ENCODE assay signal across 9 mouse cellular contexts in the genomic region with DNA sequence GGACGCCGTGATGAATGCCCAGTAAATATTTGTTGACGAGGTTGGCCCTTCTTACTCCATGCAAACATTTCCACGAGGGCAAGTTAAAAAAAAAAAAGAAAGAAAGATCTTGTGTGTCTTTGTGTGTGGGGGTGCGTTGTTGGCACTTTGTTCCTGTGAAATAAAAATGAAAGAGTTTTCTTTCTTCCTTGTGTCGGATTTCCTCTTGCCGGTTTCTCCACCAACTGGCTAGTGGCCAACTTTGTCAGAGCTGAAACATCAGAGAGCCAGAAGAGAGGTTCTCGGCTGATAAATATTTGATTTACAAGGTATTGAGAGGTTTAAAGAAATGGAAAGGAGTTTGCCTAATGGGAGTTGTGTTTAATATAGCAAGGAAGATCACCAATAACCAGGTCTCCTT.
DNase-seq lines count a peak whose midpoint lies in the region; ATAC-seq and TF ChIP-seq lines count a peak whose summit lies in the region.
"Had no signal": no experiment of that assay in that cellular context is flagged by ENCODE, and none has a peak within 500 bp of the region (broad histone marks: within the 10 kb centered on the region; RNA-seq: fewer than 3 reads in every experiment).

No protein-coding gene starts in this region.

- no peak overlapping the region for H3K4me2 ChIP-seq in limb, embryonic 14.5 days (replicated peaks; ENCODE audit: low read depth, low read length, severe bottlenecking)
- H3K4me2 ChIP-seq: midbrain, embryonic 12.5 days had no signal

- no peak overlapping the region for H3K9ac ChIP-seq in limb, embryonic 14.5 days (ENCODE audit: low read depth, low read length, severe bottlenecking)
- H3K9ac ChIP-seq: midbrain, embryonic 12.5 days had no signal

- no peaks in the 10 kb centered on the region for H3K4me1 ChIP-seq in limb, embryonic 14.5 days (ENCODE audit: control insufficient read depth, insufficient read depth, low read length)
- no peaks in the 10 kb centered on the region for H3K4me1 ChIP-seq in limb, embryonic 10.5 days
- H3K4me1 ChIP-seq: midbrain, embryonic 12.5 days had no signal

- H3K36me3 ChIP-seq in limb, embryonic 14.5 days (ENCODE audit: control insufficient read depth, insufficient read depth, low read length), result no peaks in the 10 kb centered on the region
- H3K36me3 ChIP-seq in limb, embryonic 10.5 days, result no peaks in the 10 kb centered on the region
- H3K36me3 ChIP-seq: midbrain, embryonic 12.5 days had no signal

- no peak overlapping the region for H3K4me3 ChIP-seq in limb, embryonic 14.5 days (replicated peaks; ENCODE audit: low read length)
- no peak overlapping the region for H3K4me3 ChIP-seq in limb, embryonic 10.5 days
- H3K4me3 ChIP-seq: midbrain, embryonic 12.5 days had no signal

- DNase-seq in cerebellum, postnatal 14 days, result peak; percentile 48 to 63
- no peak for DNase-seq in cerebellum, adult 18-20 months
- peak; percentile 38 for DNase-seq in limb, embryonic 14.5 days (ENCODE audit: low spot score)
- no peak for DNase-seq in limb, embryonic 10.5 days (ENCODE audit: low spot score)
- DNase-seq in layer of hippocampus, adult 9-11 months, result peak; percentile 31
- DNase-seq in ovary, postnatal 36 days (ENCODE audit: low spot score), result peak; percentile 7
- no peak for DNase-seq in spleen, postnatal 4 days (ENCODE audit: low spot score in 2 of 2)
- DNase-seq in Muller cell, postnatal 12 days (ENCODE audit: inconsistent ontology term), result no peak

- 46% methylated on average over 8 of the region's 8 CpGs for WGBS in limb, embryonic 14.5 days
- 80% methylated on average over 8 of the region's 8 CpGs for WGBS in limb, embryonic 10.5 days

- H3K27ac ChIP-seq in limb, embryonic 14.5 days (replicated peaks; ENCODE audit: low read depth, low read length), result no peak overlapping the region
- no peak overlapping the region for H3K27ac ChIP-seq in limb, embryonic 10.5 days
- H3K27ac ChIP-seq: midbrain, embryonic 12.5 days had no signal

- no peak for ATAC-seq in limb, embryonic 14.5 days (ENCODE audit: low FRiP score, low read depth)

- H3K27me3 ChIP-seq in limb, embryonic 14.5 days (ENCODE audit: control insufficient read depth, insufficient read depth, low read length), result no peaks in the 10 kb centered on the region
- no peaks in the 10 kb centered on the region for H3K27me3 ChIP-seq in limb, embryonic 10.5 days (ENCODE audit: low read depth, poor library complexity, severe bottlenecking)
- H3K27me3 ChIP-seq: midbrain, embryonic 12.5 days had no signal

- no peak for TF ChIP-seq POLR2A in limb, embryonic 14.5 days (IDR thresholded peaks at IDR 0.05; ENCODE audit: borderline replicate concordance, extremely low read depth, insufficient read depth, insufficient read length)

- no peaks in the 10 kb centered on the region for H3K9me3 ChIP-seq in limb, embryonic 14.5 days (ENCODE audit: control insufficient read depth, low read length)
- no peaks in the 10 kb centered on the region for H3K9me3 ChIP-seq in limb, embryonic 10.5 days (replicated peaks)
- H3K9me3 ChIP-seq: midbrain, embryonic 12.5 days had no signal

Comparison
In these comparisons a context has a peak if more than half of its experiments do, and no peak if none do; other contexts are left out.
1. DNase-seq: peak in cerebellum, postnatal 14 days (2 of 2), limb, embryonic 14.5 days (single experiment), layer of hippocampus, adult 9-11 months (single experiment) and ovary, postnatal 36 days (single experiment); none in cerebellum, adult 18-20 months (0 of 2), limb, embryonic 10.5 days (single experiment), spleen, postnatal 4 days (0 of 2) and Muller cell, postnatal 12 days (single experiment).